Mouse (Mus musculus) heart, embryonic 11.5 days (tissue): ENCODE data around the gene Ccdc175. TPM values are rescaled to one million over a fixed set of nuclear protein-coding genes. Genes with fewer than 3 reads are reported as not detected.

Experiments
- ATAC-seq: fragments of 200-750 bp; cut with Nextera tagmentation; replicated peaks from 2 replicates; pipeline ENCODE4 v1.8.0; 2017; ENCODE audit warnings: moderate library complexity; ENCODE audit not compliant: insufficient number of reproducible peaks, low FRiP score, low TSS enrichment
- H3K27ac ChIP-seq: fragments of 300-500 bp; sonication (generic); 2 replicates; pipeline ENCODE4 v1.5.1; 2014; ENCODE audit warnings: mild to moderate bottlenecking, low read depth, low read length
- H3K27me3 ChIP-seq: fragments of 300-500 bp; sonication (generic); 2 replicates; pipeline ENCODE4 v1.6.1; 2014; ENCODE audit warnings: mild to moderate bottlenecking, low read length, mixed read lengths; ENCODE audit not compliant: control insufficient read depth, insufficient read depth
- H3K36me3 ChIP-seq: fragments of 300-500 bp; sonication (generic); 2 replicates; pipeline ENCODE4 v1.6.1; 2014; ENCODE audit warnings: mild to moderate bottlenecking, low read length, moderate library complexity, mixed read lengths; ENCODE audit not compliant: control insufficient read depth, insufficient read depth
- H3K4me1 ChIP-seq: fragments of 300-500 bp; sonication (generic); 2 replicates; pipeline ENCODE4 v1.6.1; 2014; ENCODE audit warnings: low read length; ENCODE audit not compliant: control insufficient read depth, insufficient read depth
- H3K4me2 ChIP-seq: fragments of 300-500 bp; sonication (generic); 2 replicates; pipeline ENCODE4 v1.6.1; 2014; ENCODE audit warnings: mild to moderate bottlenecking, moderate library complexity
- H3K4me3 ChIP-seq: fragments of 300-500 bp; sonication (generic); 2 replicates; pipeline ENCODE4 v1.5.1; 2014; ENCODE audit warnings: low read depth, low read length
- H3K9ac ChIP-seq: fragments of 300-500 bp; sonication (generic); 2 replicates; pipeline ENCODE4 v1.6.1; 2014; ENCODE audit warnings: mild to moderate bottlenecking, low read depth, low read length, moderate library complexity
- H3K9me3 ChIP-seq: fragments of 300-500 bp; sonication (generic); replicated peaks from 2 replicates; pipeline ENCODE4 v1.6.1; 2016; ENCODE audit warnings: low read length; ENCODE audit not compliant: control insufficient read depth
- WGBS: fragments of 180-500 bp; shearing (Covaris S2); extraction: QIAGEN DNeasy Blood & Tissue Kit; methylation state at CpG from one replicate; pipeline ENCODE4 v1.1.7; 2014; ENCODE audit not compliant: insufficient replicate concordance; 5-methylcytosine and 5-hydroxymethylcytosine counted together
- polyA plus RNA-seq: library from polyadenylated mRNA; unstranded; fragments of >200 nt; fragmentation: Nextera tagmentation; extraction: Ambion mirVana; gene quantifications from 2 replicates; pipeline ENCODE4 v1.2.1, GENCODE M21; 2014

Ccdc175 gene
- not detected in 2 replicates for polyA plus RNA-seq

GRCm38 (mm10) chr12:72184929-72185328 lies at the start of gene Ccdc175:
Gene Ccdc175, minus strand, starts transcription at chr12:72185029.
- Histone ChIP-seq H3K9ac (no peak within 1 kb of the TSS), H3K36me3 (no peaks in the 10 kb centered on the region), H3K9me3 (no peaks in the 10 kb centered on the region), H3K27ac (no peak within 1 kb of the TSS), H3K27me3 (no peaks in the 10 kb centered on the region), H3K4me3 (no peak within 1 kb of the TSS), H3K4me2 (no peak within 1 kb of the TSS), H3K4me1 (no peaks in the 10 kb centered on the region)
- 59% methylated on average over 12 of the region's 12 CpGs for WGBS
- ATAC-seq: no peak

DNA sequence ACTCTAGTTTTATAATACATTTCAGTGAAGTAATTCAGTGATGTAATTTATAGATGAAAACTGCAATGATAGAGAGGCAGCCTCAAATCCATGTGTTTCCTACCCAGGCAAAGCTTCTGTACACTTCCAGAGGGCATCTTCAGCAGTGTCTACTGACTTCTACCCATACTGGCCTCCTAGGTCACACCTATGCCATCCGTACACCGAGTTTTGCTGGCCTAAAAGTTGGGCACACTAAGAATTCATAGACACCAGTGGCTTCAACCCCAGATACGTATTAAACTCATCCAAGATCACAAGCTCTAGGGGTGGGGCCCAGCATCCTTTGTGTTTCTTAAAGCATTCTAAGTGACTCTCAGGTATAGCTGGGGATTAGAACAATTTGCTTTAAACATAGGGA lies 49.3 kb upstream of the Ccdc175 start:
- no peak overlapping the region for H3K27ac ChIP-seq
- no peak for ATAC-seq
- H3K4me2 ChIP-seq: no peak overlapping the region
- H3K36me3 ChIP-seq: no peaks in the 10 kb centered on the region
- no peak overlapping the region for H3K9ac ChIP-seq
- H3K27me3 ChIP-seq: peaks cover 28% of the 10 kb centered on the region
- H3K4me1 ChIP-seq: no peaks in the 10 kb centered on the region
- H3K9me3 ChIP-seq: no peaks in the 10 kb centered on the region
- H3K4me3 ChIP-seq: no peak overlapping the region
- 72% methylated on average over 3 of the region's 3 CpGs for WGBS

GRCm38 (mm10) chr12:72232826-72233790 lies 48.3 kb upstream of the Ccdc175 start:
- H3K27ac ChIP-seq: no peak overlapping the region
- no peaks in the 10 kb centered on the region for H3K4me1 ChIP-seq
- H3K27me3 ChIP-seq: peaks cover 27% of the 10 kb centered on the region
- H3K4me3 ChIP-seq: no peak overlapping the region
- WGBS: 78% methylated on average over 19 of the region's 19 CpGs
- H3K4me2 ChIP-seq: no peak overlapping the region
- H3K9ac ChIP-seq: no peak overlapping the region
- H3K9me3 ChIP-seq: no peaks in the 10 kb centered on the region
- ATAC-seq: no peak
- no peaks in the 10 kb centered on the region for H3K36me3 ChIP-seq

DNA sequence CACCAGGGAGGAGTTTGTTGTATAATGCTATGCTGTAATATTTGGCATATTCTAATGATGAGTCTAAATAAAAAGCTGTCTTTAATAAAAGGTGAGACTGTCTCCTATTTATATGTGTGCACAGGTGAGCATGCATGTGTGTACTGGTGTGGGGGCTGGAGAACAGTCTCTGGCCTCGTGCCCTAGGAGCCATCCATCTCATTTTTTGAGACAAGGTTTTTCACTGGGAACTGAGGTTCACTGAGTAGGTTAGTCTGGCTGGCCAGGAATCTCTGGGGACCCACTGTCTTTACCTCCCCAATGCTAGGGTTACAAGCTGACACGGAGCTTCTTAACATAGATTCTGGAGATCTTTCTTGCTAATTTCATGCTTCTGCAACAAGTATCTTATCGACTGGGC lies 47.3 kb upstream of the Ccdc175 start:
- no peak overlapping the region for H3K4me3 ChIP-seq

DNA sequence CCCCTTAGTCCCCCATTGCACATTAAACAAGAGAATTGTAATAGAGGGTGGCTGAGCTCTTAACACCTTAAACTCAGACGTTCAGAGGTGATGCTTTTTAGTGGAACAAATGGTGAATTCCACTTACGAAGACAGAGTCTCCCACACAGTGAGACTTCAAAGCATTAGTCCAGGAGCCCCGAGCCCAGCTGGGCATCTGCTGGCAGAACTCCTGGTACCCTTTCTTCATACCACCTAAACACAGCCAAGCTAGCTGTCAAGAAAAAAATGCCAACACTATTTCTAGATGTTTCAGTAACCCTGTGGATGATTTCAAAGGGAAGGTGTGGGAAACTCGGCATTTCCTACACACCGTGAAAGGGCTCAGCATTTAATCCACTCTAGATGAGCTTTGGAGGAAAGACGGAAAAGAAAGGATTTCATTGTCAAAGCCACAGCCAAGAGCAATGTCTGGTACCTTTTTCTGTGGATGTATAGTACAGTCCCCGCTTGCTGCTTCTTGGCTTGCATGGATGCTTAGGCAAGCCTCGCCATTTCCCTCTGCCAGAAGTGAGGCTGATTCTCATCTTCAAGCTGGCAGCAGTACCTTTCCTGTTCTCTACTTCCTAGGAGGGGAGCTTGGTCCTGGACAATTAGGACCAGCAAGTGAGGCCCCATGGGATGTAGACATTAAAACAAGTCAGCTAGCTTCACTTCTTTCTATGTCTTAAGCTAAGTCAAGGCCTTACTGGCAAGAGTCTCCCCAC lies 44.8 kb upstream of the Ccdc175 start:
- Histone ChIP-seq H3K9ac (no peak overlapping the region), H3K4me1 (no peaks in the 10 kb centered on the region), H3K36me3 (no peaks in the 10 kb centered on the region), H3K27me3 (peaks cover 10% of the 10 kb centered on the region; the same call in 1 of the 2 replicates), H3K27ac (no peak overlapping the region), H3K4me3 (no peak overlapping the region), H3K4me2 (no peak overlapping the region), H3K9me3 (no peaks in the 10 kb centered on the region)
- no peak for ATAC-seq
- WGBS: 66% methylated on average over 8 of the region's 8 CpGs

More for the DNA sequence above, 47.3 kb upstream of the Ccdc175 start:
- Histone ChIP-seq H3K4me2 (no peak overlapping the region), H3K4me1 (no peaks in the 10 kb centered on the region), H3K9ac (no peak overlapping the region), H3K9me3 (no peaks in the 10 kb centered on the region), H3K27me3 (peaks cover 21% of the 10 kb centered on the region), H3K36me3 (no peaks in the 10 kb centered on the region), H3K27ac (no peak overlapping the region)
- WGBS: 76% methylated on average over 3 of the region's 3 CpGs
- no peak for ATAC-seq

- Histone ChIP-seq H3K27me3 (no peaks in the 10 kb centered on the region), H3K4me2 (no peak overlapping the region), H3K36me3 (no peaks in the 10 kb centered on the region), H3K9ac (no peak overlapping the region), H3K4me1 (no peaks in the 10 kb centered on the region), H3K4me3 (no peak overlapping the region), H3K9me3 (no peaks in the 10 kb centered on the region), H3K27ac (no peak overlapping the region)
- no peak for ATAC-seq
- 74% methylated on average over 6 of the region's 6 CpGs for WGBS
Measured at GRCm38 (mm10) chr12:72227731-72228130, 42.9 kb upstream of the Ccdc175 start.

- Histone ChIP-seq H3K36me3 (no peaks in the 10 kb centered on the region), H3K9ac (no peak overlapping the region), H3K27me3 (no peaks in the 10 kb centered on the region), H3K4me1 (no peaks in the 10 kb centered on the region), H3K4me3 (no peak overlapping the region), H3K4me2 (no peak overlapping the region), H3K27ac (no peak overlapping the region), H3K9me3 (no peaks in the 10 kb centered on the region)
- 83% methylated on average over 3 of the region's 3 CpGs for WGBS
- no peak for ATAC-seq
Measured at GRCm38 (mm10) chr12:72225371-72225770, 40.5 kb upstream of the Ccdc175 start.

DNA sequence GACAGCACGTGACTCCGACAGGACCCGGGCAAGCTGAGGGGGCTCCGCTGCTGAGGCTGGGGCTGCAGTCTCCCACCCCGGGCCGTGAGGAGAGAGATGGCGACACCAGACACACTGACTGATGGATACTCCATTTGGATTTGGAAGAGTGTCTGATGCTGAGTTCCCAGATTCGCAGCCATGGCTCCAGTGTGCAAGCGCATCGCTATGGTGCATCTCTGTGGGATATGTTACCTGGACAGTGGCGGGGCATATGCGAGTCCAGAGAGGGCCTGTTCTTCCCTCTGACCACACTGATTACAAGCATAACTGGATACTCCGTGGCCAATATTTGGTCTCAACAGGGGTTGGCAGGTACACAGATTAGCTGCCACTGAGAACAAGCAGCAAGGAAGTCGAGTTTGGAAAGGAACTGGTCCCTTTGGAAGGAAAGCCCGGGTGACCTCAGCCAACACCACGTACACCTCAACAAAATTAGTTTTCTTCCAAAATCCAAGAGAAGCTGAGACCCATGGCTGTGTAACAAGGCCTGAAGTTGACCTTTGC lies 38.8 kb upstream of the Ccdc175 start:
- Histone ChIP-seq H3K9me3 (no peaks in the 10 kb centered on the region), H3K36me3 (no peaks in the 10 kb centered on the region), H3K27me3 (no peaks in the 10 kb centered on the region), H3K4me3 (no peak overlapping the region), H3K9ac (no peak overlapping the region), H3K27ac (no peak overlapping the region), H3K4me1 (no peaks in the 10 kb centered on the region), H3K4me2 (no peak overlapping the region)
- 84% methylated on average over 15 of the region's 16 CpGs for WGBS
- no peak for ATAC-seq
